Mouse (Mus musculus) ES-Bruce4 (cell line): ENCODE results near the gene Ssbp3.

Source experiments
- CTCF ChIP-seq: IDR thresholded peaks from one replicate; pipeline ENCODE4 v1.8.1; 2011; ENCODE audit warnings: low read depth, low read length
- POLR2A ChIP-seq: IDR thresholded peaks from one replicate; pipeline ENCODE4 v1.8.1; 2011; ENCODE audit warnings: low read length; ENCODE audit not compliant: insufficient read depth

DNA sequence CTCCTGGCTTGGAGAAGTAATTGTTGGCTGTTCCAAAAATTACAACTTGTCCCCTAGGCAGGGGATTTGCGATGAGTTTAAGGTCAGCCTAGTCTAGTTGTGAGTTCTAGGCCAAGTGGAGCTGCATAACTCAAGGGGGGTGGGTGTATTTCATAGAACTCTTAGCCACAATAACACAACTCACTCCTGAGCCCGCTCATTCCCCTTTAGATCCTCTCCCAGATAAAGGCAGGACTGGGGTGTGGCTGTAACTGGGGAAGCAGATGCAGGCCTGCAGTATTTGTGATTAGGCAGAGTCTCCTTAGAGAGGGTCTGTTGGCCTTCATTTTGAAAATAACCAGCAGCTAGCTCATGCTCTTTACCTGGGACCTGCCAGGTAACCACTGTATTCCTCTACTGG, 97.7 kb downstream of the Ssbp3 start:
- TF ChIP-seq CTCF = no peak
- no peak for TF ChIP-seq POLR2A
